Mouse (Mus musculus): ENCODE data around the gene Fam219b.

- TF ChIP-seq CTCF (IDR thresholded peaks at IDR 0.05; ENCODE audit: insufficient read depth, low read depth, low read length) (no peak), POLR2A (IDR thresholded peaks at IDR 0.05; ENCODE audit: insufficient read depth, low read depth, low read length) (no peak)
Measured at GRCm38 (mm10) chr9:57574397-57574796, 37.1 kb downstream of the Fam219b start.

All from olfactory bulb, adult 2 months (tissue).